Mouse (Mus musculus): ENCODE measurements around the gene Cd72.

Cd72 gene

DNA sequence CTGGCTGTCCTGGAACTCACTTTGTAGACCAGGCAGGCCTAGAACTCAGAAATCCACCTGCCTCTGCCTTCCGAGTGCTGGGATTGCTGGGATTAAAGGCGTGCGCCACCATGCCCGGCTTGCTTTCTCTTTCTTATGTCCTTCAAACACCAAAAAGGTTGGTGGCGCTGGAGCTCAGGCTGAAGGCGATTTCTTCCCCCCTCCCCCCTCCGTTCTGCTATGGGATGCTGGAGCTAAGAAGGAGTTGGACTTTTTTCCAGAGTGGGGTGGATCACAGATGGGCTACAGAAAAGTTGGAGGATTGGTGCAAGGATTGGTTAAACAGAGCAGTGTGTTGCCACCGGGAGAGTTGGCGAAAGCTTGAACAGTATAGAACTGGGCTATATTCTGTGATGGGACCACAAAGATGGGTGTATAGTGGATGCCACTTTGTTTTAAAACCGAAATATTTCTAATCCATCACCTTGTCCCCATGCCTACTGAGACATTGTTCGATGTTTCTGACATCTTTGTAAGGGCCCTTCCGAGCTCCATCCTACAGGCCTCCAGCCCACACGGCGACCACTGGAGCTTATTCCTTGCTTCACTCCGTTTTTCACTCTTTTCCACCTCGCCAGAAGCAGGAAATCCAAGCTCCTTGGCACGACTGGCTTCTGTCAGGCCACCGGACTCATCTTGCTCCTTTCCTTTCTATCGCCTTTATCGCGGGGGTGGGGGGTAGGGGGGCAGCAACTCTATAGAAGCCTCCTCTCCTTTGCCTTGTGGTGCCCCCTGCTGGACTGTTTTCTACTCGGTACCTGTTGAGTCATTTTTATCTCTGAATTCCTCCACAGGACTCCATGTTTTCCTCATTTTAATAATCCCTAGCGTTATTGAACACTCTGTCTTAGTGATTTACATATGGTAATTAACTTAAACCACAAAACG, 24.7 kb upstream of the Cd72 start:
- DNase-seq (ENCODE audit: low read depth, low spot score) = peak; percentile 67

DNA sequence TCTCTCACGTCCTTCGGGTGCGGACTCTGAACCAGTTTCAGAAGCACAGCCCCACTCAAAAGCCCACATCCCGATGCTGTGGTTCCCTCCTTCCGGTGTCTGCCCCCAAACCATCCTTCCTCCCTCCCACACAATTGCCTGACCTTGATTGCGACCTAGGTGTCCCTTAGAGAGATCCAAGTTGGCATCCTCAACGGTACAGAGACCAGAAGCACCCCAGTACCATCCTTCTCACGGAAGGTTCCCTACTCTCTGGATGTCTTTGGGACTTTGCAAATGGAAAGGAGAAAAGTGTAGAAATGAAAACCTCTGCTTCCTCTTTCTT, 24.1 kb upstream of the Cd72 start:
- DNase-seq (ENCODE audit: low read depth, low spot score) = no peak

- DNase-seq (ENCODE audit: low read depth, low spot score) = peak; percentile 78
Measured at GRCm38 (mm10) chr4:43477857-43478533, 23.6 kb upstream of the Cd72 start.

DNA sequence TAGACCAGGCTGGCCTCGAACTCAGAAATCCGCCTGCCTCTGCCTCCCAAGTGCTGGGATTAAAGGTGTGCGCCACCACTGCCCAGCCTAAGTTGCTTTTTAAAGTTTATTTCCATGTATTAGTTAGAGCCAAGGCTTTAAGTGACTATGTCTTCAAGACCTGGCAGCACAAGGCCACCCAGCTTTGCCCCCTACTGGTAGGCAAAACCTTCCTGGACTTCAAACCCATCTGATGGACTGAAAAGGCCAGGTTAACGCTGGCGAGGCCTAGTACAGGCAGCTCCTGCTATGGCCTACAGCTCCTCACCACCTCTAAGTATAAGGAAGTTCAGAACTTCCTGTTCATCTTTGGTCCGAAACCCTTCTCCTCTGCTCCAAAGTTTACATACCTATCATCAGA, 22.2 kb upstream of the Cd72 start:
- DNase-seq (ENCODE audit: low read depth, low spot score) = no peak

DNA sequence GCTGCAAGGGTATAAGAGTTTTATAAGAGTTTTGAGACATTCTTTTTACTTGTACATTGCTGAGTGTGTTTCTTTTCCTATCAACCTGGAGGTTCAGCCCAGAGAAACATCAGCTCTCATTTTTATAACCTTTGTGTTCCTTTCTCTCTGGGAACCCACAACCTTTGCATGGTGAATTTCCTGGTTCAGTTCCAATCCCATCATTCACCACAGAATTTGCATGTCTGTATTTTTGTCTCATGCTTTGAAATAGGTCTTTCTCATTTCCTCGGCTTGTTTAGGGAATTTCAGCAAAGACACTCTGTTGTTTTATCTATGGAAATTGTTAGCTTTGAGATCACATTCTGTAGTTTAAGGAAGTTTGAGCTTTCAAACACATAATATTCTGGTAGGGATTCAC, 19.2 kb upstream of the Cd72 start:
- no peak for DNase-seq (ENCODE audit: low read depth, low spot score)

GRCm38 (mm10) chr4:43470301-43470700, 15.9 kb upstream of the Cd72 start:
- DNase-seq (ENCODE audit: low read depth, low spot score) = no peak

DNA sequence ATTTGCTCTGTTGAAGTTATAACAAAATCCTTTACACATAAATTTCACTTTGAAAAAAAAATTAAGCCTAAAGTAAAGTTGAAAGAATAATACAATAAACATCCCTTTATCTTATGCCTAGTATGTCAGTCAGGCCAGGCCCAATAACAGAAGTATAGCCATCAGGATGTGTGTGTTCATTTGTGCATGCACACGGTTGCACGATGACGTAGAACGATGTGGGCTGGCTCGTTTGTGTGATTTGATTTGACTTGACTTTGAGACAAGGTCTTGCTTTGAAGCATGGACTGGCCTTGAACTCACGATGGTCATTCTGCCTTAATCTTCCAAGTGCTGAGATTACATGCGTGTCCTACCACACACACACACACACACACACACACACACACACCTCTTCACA, 12.4 kb upstream of the Cd72 start:
- DNase-seq (ENCODE audit: low read depth, low spot score) = no peak

DNA sequence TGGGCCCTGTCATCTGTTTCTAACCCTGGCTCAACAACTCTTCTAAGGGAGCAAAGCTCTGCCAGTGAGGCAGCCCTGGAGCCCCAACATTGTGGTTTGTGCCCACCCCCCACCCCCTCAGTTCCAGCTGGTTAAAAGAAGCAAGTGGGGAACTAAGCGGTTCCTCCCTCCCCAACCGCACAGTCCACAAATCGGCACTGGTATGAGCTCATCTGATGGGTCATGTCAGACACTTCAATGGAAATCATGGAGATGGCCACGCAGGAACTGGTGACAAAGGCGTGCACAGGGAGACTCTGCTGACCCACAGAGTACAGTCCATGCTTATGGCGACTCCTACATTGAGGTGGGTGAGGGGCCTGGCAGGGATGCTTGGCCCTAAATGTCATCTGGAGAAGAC, 11.5 kb upstream of the Cd72 start:
- DNase-seq (ENCODE audit: low read depth, low spot score) = no peak

- DNase-seq (ENCODE audit: low read depth, low spot score) = no peak
Measured at GRCm38 (mm10) chr4:43463102-43463501, 8.7 kb upstream of the Cd72 start.

DNA sequence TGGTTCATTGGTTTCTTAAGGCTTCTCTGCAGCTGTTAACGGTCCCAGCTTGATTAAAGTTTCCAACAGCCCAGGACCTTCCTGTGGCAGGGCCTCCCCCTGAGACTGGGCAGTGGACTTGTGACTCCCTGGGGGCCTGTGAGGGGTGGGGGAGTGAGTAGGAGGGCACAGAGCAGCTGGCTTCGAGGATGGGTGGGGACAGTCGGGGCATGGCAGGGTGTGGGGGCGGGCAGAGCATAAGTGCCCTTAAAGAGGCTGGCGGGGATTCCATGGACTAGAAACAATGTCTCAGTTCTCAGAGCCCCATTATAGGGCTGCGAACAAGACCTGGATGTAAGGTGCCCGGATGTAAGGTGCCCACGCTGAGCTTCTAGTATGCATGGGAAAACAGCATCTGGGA, 2.7 kb upstream of the Cd72 start:
- DNase-seq (ENCODE audit: low read depth, low spot score) = no peak

DNA sequence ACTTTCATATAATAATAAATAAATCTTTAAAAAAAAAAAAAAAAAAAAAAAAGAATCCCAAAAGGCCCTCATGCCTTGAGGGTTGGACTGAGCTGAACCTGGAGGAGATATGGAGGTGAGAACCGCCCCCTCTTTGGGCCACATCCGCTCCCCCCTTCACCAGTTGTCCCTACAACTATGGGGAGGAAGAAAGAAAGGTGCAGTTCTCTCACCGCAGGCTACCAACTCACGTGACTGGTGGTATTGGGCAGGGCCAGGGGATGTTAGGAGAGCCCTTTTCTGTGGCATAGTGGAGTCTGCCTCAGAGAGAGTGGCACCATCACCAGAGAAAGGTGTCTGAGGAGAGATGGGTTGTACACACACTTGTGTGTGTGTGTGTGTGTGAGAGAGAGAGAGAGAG, 2.0 kb upstream of the Cd72 start:
- DNase-seq (ENCODE audit: low read depth, low spot score) = no peak

DNA sequence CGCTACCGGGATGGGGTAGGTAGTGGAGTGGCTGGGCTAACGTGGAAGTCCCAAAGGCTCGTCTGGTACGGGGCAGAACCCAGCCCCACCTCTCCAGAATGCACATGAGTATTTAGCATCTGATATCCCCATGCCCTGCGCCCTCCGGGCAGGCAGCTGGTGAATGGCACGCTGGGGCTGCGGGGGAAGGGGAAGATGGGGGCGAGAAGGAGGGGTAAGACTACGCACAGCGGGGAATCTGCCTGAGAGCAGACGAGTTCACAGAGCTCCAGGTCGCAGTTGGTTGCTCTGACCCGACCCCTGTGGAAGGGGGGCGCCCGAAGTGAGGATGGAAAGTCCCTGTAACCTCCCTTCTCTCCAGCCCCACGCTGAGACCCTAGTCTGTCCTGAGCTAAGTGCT, 1.0 kb downstream of the Cd72 start:
- no peak for DNase-seq (ENCODE audit: low read depth, low spot score)

DNA sequence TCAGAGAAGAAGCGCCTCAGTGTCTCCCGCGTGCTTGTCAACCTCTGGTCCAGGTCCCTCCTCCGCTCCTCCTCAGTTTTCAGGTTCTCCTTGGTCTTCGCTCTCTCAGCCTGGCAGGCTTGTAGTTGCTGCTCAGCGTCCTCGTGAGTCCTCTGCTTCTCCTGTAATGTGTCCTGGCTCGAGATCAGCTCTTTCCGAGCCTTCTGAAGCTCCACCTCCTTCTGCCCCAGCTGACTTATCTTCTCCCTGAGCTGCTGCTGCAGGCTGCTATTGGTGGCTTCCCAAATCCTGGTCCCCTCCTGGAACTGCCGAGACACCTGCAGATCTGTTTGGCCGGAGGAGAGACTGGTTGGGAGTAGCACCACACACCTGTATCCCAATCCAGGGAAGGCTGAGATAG, 2.1 kb downstream of the Cd72 start:
- no peak for DNase-seq (ENCODE audit: low read depth, low spot score)

- no peak for DNase-seq (ENCODE audit: low read depth, low spot score)
Measured at GRCm38 (mm10) chr4:43448554-43448953, 5.9 kb downstream of the Cd72 start.

GRCm38 (mm10) chr4:43447251-43447650, 7.2 kb downstream of the Cd72 start:
- no peak for DNase-seq (ENCODE audit: low read depth, low spot score)

GRCm38 (mm10) chr4:43443511-43443910, 10.9 kb downstream of the Cd72 start:
- DNase-seq (ENCODE audit: low read depth, low spot score) = no peak

DNA sequence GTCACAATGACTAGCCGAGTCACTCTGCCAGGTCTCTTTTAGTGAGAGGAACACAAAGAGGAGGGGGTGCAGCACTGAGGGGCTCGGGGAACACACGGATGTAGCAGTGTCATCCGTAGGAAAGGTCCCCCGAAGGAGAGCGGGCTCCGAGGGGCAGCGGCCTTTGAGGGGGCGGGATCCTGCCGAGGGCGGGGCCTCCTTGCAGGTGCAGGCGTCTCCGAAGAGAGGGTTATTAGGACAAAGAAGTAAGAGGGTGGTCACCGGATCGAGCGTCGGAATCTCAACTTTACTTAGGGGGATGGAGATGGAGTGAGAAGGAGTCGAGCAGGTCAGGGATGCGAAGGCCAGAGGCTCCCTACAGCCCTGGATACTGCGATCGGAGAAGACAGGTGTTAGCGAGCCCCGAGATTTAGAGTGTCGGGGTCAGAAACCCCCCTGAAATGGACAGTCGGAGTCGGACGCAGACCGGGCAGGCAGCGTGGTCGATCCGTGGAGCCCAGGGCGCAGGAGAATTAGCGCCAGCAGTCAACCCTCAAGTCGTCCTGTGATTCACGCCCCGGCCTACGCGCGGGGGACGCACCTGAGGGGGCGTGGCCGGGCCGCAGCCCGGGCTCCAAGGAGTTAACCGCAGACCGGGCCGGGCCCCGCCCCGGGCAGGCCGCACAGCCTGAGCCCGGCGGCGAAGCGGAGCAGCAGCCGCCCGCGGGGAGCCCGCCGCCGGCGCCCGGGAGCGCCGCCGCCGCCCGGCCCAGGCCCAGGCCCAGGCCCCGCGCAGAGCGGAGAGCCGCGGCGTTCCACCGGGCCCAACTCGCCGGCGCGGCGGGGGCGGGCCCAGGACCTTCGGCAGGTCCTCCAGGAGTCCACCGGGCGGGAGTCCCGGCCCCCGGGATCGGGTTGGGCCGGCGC, 11.7 kb downstream of the Cd72 start:
- peak; percentile 56 for DNase-seq (ENCODE audit: low read depth, low spot score)

DNA sequence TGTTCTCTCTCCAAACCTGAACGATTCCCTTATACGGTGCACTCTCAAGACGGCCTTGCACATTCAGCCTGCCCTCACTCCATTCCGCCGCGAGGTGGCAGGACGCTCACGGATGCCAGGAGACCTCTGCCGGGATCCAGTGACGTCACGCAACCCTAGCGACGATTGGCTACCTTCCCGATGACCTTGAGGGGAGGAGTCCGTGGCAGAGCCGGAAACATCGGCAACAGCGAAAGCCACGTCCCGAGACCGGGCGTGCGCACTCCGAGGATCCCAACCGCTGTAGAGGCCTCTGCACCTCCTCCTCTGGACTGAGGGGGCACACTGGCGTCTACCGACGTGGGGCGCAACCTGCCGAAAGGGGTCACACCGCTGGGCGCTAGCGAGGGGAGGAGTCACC, 12.4 kb downstream of the Cd72 start:
- peak; percentile 99 for DNase-seq (ENCODE audit: low read depth, low spot score)

DNA sequence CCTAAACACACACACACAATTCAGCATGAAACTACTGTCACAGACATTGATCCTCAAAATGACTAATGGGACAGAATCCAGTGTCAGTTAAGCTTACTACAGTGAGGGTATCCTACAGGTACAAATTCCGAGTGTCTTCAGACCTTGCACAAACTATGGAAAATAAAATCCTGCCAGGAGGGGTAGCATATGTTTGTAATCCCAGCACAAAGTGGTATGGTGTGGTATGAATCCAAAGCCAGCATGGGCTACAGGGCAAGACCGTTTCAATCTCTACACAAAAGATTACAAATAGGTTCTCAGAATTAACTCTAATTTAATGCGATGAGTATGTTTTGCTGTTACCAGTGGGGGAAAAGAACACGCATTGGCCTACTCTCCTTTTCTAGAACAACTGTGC, 12.8 kb downstream of the Cd72 start, which contains the start of gene Tesk1:
Gene Tesk1 (plus strand): TSS at position 301 of the 400 bp plus-strand sequence.
- no peak for DNase-seq (ENCODE audit: low read depth, low spot score)

DNA sequence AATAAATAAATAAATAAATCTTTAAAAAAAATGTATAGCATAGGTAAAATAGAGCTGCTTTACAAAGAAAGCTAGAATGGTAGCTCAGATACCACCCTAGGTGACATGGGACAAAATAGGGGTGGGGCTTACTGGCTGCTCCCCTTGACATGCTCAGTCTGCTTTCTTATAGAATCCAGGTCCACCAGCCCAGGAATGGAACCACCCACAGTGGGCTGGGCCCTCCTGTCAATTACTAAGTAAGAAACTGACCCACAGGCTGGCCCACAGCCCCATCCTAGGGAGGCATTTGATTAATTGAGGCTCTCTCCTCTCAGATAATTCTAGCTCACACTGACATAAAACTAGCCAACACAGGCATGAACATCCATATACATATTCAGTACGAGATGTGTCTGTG, 21.6 kb downstream of the Cd72 start:
- DNase-seq (ENCODE audit: low read depth, low spot score) = no peak

DNA sequence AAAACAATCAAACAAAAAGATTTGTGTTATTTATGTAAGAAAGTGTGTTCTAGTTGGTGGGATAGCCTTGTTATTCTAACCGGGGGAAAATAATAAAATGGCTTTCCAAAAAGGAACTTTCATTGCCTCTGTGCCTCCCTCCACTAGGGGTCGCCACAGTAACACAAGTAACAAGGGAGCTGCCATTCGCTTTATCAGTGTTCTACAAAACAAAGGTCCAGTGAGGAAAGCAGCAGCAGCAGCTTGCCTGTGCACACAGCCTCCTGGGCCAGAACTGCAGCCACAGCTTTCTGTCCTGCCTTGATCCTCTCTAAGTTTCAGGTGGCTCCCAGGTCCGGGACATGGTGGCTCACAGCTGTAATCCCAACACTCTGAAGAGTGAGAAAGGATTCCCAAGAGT, 22.7 kb downstream of the Cd72 start:
- DNase-seq (ENCODE audit: low read depth, low spot score) = peak; percentile 74

DNA sequence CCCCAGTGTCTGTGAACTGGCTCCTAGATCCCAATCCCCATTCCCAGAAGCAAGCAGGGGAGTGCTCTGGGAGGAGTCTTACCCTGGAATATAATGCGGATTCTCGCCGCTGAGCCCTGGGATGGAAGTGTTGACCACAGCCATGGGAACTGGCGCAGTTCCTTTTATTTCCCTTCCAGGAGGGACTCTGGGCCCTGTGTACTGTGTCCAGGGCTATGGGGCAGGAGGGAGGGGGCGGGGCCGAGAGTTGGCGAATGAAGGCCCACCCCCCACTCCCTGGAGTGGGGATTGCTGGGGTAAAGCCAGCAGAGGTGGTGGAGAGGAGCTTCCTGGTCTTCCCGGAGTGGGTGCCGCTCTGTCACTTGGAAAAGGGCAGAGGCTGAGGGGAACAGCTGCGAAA, 25.5 kb downstream of the Cd72 start, which contains the start of gene Fam166b:
Gene Fam166b (minus strand): TSS at position 189 of the 400 bp plus-strand sequence.
- no peak for DNase-seq (ENCODE audit: low read depth, low spot score)

All from retina, postnatal 7 days (tissue).